Mouse (Mus musculus): ENCODE measurements around the gene Ttll6. TPM values are rescaled to one million over a fixed set of nuclear protein-coding genes. Genes with fewer than 3 reads are reported as not detected.
"Not testable (repeated sequence)": the region's sequence is repeated elsewhere in the genome, so short reads cannot be mapped to it uniquely, and the experiment has no call there.

Ttll6 gene
- polyA plus RNA-seq (2015; fragmentation: Nextera tagmentation; extraction: Ambion mirVana) = 0.27 and 0.51 TPM in 2 replicates

DNA sequence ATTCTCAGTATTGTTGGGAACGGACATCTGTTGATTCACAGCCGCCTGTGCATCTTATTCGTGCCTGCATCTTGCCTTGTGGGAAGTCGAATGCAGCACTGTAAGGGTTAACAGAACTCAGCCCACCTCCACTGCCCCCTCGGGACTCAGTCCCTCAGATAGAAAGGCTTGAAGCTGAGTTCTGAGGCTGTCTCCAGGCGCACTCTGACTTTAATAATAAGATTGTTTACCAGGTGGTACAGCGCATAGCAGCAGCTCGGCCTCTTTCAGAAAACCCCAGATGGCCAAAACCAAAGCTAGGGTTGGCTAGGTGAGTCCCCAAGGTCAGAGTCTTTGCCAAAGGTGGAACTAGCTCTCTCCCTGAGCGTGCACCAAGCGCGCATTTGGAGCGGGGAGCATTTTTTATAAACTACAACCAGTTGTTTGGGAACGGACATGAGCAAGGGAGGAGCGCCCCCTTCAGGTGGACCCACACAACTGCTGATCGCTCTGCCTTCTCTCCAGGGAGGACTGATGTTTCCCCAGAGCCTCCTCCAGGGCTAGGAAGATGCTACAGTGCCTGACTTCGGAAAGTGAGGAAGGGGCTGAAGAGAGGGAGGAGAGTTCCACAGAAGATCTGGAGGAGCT is at the start of gene Ttll6:
Gene Ttll6 (plus strand): TSS at position 548 of the 627 bp plus-strand sequence.
- WGBS = 18% methylated on average over 16 of the region's 16 CpGs
- peaks cover 9% of the 10 kb centered on the region for H3K4me1 ChIP-seq (ENCODE audit: control insufficient read depth, insufficient read depth, low read length)
- ATAC-seq = peak; percentile 47; the same call in 1 of the 2 replicates
- H3K9ac ChIP-seq (ENCODE audit: low read depth, low read length) = no peak within 1 kb of the TSS
- no peak within 1 kb of the TSS for H3K4me3 ChIP-seq (ENCODE audit: low read length)
- no peaks in the 10 kb centered on the region for H3K27me3 ChIP-seq (replicated peaks; ENCODE audit: control insufficient read depth, insufficient read depth, low read length)
- H3K36me3 ChIP-seq (ENCODE audit: control insufficient read depth, insufficient read depth, low read length) = no peaks in the 10 kb centered on the region
- H3K4me2 ChIP-seq (ENCODE audit: low read depth, low read length) = peak within 1 kb of the TSS; percentile 40
- no peak within 1 kb of the TSS for H3K27ac ChIP-seq (ENCODE audit: low read length)
- no peaks in the 10 kb centered on the region for H3K9me3 ChIP-seq (ENCODE audit: control insufficient read depth, low read length)

DNA sequence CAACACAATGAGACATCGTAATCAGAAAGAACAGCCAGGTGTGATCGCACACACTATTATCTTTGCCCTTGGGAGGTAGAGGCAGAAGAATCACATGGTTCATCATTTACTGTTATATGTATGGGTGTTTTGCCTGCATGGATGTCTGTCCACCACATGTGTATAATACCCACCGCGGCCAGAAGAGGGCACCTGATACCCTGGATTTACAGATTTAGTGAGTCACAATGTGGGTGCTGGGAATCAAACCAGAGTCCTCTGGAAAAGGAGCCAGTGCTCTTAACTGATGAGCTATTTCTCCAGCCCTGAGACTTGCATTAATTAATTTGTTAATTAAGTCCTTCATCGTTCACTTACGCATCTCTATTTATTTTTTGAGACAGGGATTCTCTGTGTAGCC is 45.6 kb upstream of the Ttll6 start:
- H3K36me3 ChIP-seq (ENCODE audit: control insufficient read depth, insufficient read depth, low read length) = no peaks in the 10 kb centered on the region
- no peaks in the 10 kb centered on the region; the same call in 1 of the 2 replicates for H3K27me3 ChIP-seq (replicated peaks; ENCODE audit: control insufficient read depth, insufficient read depth, low read length)
- no peak for ATAC-seq
- 88% methylated on average over 6 of the region's 6 CpGs for WGBS
- no peak overlapping the region for H3K27ac ChIP-seq (ENCODE audit: low read length)
- no peak overlapping the region for H3K9ac ChIP-seq (ENCODE audit: low read depth, low read length)
- H3K4me2 ChIP-seq (ENCODE audit: low read depth, low read length) = no peak overlapping the region
- no peak overlapping the region for H3K4me3 ChIP-seq (ENCODE audit: low read length)
- no peaks in the 10 kb centered on the region for H3K9me3 ChIP-seq (ENCODE audit: control insufficient read depth, low read length)
- H3K4me1 ChIP-seq (ENCODE audit: control insufficient read depth, insufficient read depth, low read length) = no peaks in the 10 kb centered on the region

DNA sequence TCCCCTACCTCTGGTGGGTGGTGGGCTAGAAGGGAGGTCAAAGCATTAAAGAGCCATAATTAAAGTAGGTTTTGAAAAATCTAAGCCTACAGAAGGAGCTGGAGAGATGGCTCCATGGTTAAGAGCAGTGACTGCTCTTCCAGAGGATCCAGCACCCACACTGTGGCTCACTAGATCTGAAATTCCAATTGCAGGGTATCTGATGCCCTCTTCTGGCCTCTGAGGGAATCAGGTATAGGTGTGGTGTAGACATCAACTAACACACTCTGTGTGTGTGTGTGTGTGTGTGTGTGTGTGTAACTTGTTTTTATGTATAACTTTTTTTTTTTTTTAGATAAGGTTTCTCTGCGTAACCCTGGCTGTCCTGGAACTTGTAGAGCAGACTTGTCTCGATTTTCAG is 42.5 kb upstream of the Ttll6 start:
- Histone ChIP-seq H3K27me3 (replicated peaks; ENCODE audit: control insufficient read depth, insufficient read depth, low read length) (no peaks in the 10 kb centered on the region), H3K4me2 (ENCODE audit: low read depth, low read length) (no peak overlapping the region), H3K4me3 (ENCODE audit: low read length) (no peak overlapping the region), H3K9ac (ENCODE audit: low read depth, low read length) (no peak overlapping the region), H3K4me1 (ENCODE audit: control insufficient read depth, insufficient read depth, low read length) (no peaks in the 10 kb centered on the region), H3K9me3 (ENCODE audit: control insufficient read depth, low read length) (no peaks in the 10 kb centered on the region), H3K27ac (ENCODE audit: low read length) (no peak overlapping the region), H3K36me3 (ENCODE audit: control insufficient read depth, insufficient read depth, low read length) (no peaks in the 10 kb centered on the region)
- 68% methylated on average over 2 of the region's 2 CpGs for WGBS
- no peak for ATAC-seq

DNA sequence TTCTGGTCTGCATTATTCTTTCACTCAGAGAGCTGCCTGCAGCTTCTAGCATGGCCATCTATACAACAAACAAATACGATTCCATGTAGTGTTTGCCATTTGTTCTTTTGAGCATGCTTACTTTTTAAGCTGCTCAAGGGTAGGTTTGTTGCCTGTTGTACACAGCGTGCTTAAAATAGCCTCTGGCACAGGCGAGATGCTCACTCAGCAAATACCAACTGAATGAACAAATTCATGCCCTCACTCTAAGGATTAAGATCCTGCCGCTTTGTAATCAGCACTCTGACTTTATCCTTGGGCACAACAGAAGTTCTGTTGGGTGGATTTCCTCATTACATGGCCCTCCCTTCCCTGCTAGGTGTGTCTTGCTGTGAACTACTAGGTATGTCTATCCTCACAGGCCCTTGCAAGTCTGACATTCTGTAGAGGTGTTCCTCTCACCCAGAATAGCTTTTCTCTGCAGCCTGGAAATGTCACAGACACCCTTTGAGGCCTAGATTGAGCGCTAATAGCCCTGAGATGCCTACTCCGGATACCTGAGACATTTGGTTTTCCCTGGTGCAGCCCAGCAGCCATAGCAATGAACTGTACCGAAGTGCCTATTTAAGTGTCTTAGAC is 40.8 kb upstream of the Ttll6 start:
- 0 out of 2 replicates have a peak, but pooled peaks cover 2% of the 10 kb centered on the region for H3K4me1 ChIP-seq (ENCODE audit: control insufficient read depth, insufficient read depth, low read length)
- no peak for ATAC-seq
- H3K36me3 ChIP-seq (ENCODE audit: control insufficient read depth, insufficient read depth, low read length) = no peaks in the 10 kb centered on the region
- H3K4me3 ChIP-seq (ENCODE audit: low read length) = no peak overlapping the region
- no peaks in the 10 kb centered on the region for H3K9me3 ChIP-seq (ENCODE audit: control insufficient read depth, low read length)
- no peak overlapping the region for H3K4me2 ChIP-seq (ENCODE audit: low read depth, low read length)
- H3K9ac ChIP-seq (ENCODE audit: low read depth, low read length) = no peak overlapping the region
- no peak overlapping the region for H3K27ac ChIP-seq (ENCODE audit: low read length)
- WGBS = 48% methylated on average over 7 of the region's 7 CpGs
- no peaks in the 10 kb centered on the region for H3K27me3 ChIP-seq (replicated peaks; ENCODE audit: control insufficient read depth, insufficient read depth, low read length)

DNA sequence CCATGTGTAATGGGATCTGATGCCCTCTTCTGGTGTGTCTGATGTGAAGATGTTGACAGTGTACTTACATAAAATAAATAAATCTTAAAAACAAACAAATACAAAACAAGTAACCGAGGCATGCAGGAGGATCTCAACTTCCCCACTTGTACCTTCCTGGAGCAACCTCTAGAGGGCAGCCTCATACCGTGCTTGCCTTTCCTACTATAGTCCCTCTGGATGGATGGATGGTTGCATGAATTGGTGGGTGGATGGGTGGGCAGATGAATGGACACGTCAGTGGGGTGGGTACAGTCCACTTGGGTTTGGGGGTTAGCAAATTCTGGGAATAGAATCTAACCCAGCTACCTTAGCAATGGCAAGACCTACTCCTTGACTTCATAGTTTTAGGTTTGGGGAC is 40.2 kb upstream of the Ttll6 start:
- no peaks in the 10 kb centered on the region for H3K36me3 ChIP-seq (ENCODE audit: control insufficient read depth, insufficient read depth, low read length)
- H3K4me3 ChIP-seq (ENCODE audit: low read length) = no peak overlapping the region
- H3K9me3 ChIP-seq (ENCODE audit: control insufficient read depth, low read length) = no peaks in the 10 kb centered on the region
- no peak; the same call in 1 of the 2 replicates for ATAC-seq
- 0 out of 2 replicates have a peak, but pooled peaks cover 6% of the 10 kb centered on the region for H3K4me1 ChIP-seq (ENCODE audit: control insufficient read depth, insufficient read depth, low read length)
- 10% methylated on average over 3 of the region's 3 CpGs for WGBS
- no peaks in the 10 kb centered on the region for H3K27me3 ChIP-seq (replicated peaks; ENCODE audit: control insufficient read depth, insufficient read depth, low read length)
- no peak overlapping the region for H3K9ac ChIP-seq (ENCODE audit: low read depth, low read length)
- H3K27ac ChIP-seq (ENCODE audit: low read length) = no peak overlapping the region
- no peak overlapping the region for H3K4me2 ChIP-seq (ENCODE audit: low read depth, low read length)

DNA sequence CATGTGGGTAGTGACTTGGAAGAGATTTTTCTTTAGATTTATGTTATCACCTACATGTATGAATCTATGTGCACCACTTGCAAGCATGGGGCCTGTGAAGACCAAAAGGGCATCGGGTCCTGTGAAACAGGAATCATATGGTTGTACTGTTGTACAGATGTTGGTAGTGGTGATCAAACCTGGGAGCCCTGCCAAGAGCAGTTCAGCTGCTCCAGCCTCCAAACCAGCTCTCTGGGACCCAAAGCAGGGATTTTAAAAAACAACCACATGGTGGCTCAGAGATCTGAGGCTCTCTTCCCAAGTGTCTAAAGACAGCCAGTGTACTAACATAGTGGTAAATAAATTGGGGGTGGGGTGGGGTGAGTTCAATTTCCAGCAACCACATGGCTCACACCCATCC is 25.2 kb upstream of the Ttll6 start:
- H3K27me3 ChIP-seq (replicated peaks; ENCODE audit: control insufficient read depth, insufficient read depth, low read length) = no peaks in the 10 kb centered on the region

DNA sequence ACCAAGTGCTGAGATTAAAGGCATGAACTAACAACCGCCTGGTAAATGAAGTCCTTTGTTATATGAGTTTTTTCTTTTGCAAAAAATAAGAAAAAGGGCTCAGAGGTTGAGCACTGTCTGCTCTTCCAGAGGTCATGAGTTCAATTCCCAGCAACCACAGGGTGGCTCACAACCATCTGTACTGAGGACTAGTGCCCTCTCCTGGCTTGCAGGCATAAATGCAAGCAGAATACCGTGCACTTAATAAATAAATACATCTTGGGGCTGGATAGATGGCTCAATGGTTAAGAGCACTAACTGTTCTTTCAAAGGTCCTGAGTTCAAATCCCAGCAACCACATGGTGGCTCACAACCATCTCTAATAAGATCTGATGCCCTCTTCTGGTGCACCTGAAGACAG is 22.6 kb upstream of the Ttll6 start:
- H3K4me1 ChIP-seq (ENCODE audit: control insufficient read depth, insufficient read depth, low read length); H3K27me3 ChIP-seq (replicated peaks; ENCODE audit: control insufficient read depth, insufficient read depth, low read length); H3K36me3 ChIP-seq (ENCODE audit: control insufficient read depth, insufficient read depth, low read length); H3K4me2 ChIP-seq (ENCODE audit: low read depth, low read length); ATAC-seq; H3K9me3 ChIP-seq (ENCODE audit: control insufficient read depth, low read length); H3K9ac ChIP-seq (ENCODE audit: low read depth, low read length); H3K27ac ChIP-seq (ENCODE audit: low read length); H3K4me3 ChIP-seq (ENCODE audit: low read length): not testable (repeated sequence)
- WGBS = 62% methylated on average over 2 of the region's 2 CpGs

More for the DNA sequence above, 25.2 kb upstream of the Ttll6 start:
- Histone ChIP-seq H3K4me1 (ENCODE audit: control insufficient read depth, insufficient read depth, low read length) (no peaks in the 10 kb centered on the region), H3K4me2 (ENCODE audit: low read depth, low read length) (no peak overlapping the region), H3K27ac (ENCODE audit: low read length) (no peak overlapping the region), H3K9me3 (ENCODE audit: control insufficient read depth, low read length) (no peaks in the 10 kb centered on the region), H3K36me3 (ENCODE audit: control insufficient read depth, insufficient read depth, low read length) (no peaks in the 10 kb centered on the region), H3K4me3 (ENCODE audit: low read length) (no peak overlapping the region), H3K9ac (ENCODE audit: low read depth, low read length) (no peak overlapping the region)
- whole genome bisulfite sequencing = 73% methylated on average over 1 of the region's 1 CpGs
- no peak for ATAC-seq

DNA sequence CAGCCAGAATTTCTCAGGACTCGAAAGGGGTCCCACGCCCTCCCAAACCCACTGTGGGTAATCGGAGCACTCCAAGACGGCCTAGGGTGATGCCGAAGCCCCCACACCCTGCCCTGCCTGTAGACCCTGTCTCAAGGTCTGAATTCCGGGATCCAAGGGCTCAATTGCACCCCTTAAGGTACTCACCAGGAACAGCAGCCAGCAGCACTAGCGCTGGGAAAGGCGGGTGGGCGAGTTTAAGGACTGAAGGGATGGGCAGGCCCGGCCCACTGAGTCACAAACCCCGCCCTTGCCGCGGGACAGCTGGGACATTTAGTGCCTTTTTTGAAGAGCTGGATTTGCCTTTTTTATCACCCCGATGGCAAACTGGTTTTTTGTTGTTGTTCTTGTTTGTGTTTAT is 21.8 kb upstream of the Ttll6 start, which contains the start of gene Calcoco2:
Gene Calcoco2 (minus strand): TSS at position 214 of the 400 bp plus-strand sequence.
- Histone ChIP-seq H3K27me3 (replicated peaks; ENCODE audit: control insufficient read depth, insufficient read depth, low read length) (no peaks in the 10 kb centered on the region), H3K4me1 (ENCODE audit: control insufficient read depth, insufficient read depth, low read length) (no peaks in the 10 kb centered on the region), H3K9me3 (ENCODE audit: control insufficient read depth, low read length) (no peaks in the 10 kb centered on the region), H3K4me3 (ENCODE audit: low read length) (no peak within 1 kb of the TSS), H3K4me2 (ENCODE audit: low read depth, low read length) (no peak within 1 kb of the TSS), H3K27ac (ENCODE audit: low read length) (no peak within 1 kb of the TSS), H3K36me3 (ENCODE audit: control insufficient read depth, insufficient read depth, low read length) (no peaks in the 10 kb centered on the region), H3K9ac (ENCODE audit: low read depth, low read length) (no peak within 1 kb of the TSS)
- ATAC-seq = no peak
- WGBS = 41% methylated on average over 14 of the region's 14 CpGs

DNA sequence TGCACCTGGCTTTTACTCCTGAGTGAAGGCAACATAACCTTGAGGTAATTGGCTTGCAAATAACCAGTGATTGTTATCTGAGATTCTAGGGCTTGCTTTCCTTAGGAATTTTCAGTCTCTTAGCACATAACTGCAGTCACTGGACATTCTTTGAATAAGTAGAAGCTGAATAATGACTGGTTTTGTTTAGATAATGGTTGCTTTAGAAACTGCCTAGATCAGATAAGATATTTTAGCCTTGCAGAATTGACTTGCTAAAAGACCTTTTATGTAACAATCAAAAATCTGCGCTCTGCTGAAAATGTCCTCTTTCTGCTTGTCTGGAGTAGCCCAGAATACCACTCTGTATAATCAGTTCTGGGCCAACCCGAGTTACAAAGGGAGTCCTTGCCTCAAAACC is 19.5 kb upstream of the Ttll6 start:
- no peaks in the 10 kb centered on the region for H3K9me3 ChIP-seq (ENCODE audit: control insufficient read depth, low read length)
- ATAC-seq = no peak
- H3K4me2 ChIP-seq (ENCODE audit: low read depth, low read length) = no peak overlapping the region
- H3K4me1 ChIP-seq (ENCODE audit: control insufficient read depth, insufficient read depth, low read length) = no peaks in the 10 kb centered on the region
- no peak overlapping the region for H3K4me3 ChIP-seq (ENCODE audit: low read length)
- H3K36me3 ChIP-seq (ENCODE audit: control insufficient read depth, insufficient read depth, low read length) = no peaks in the 10 kb centered on the region
- H3K9ac ChIP-seq (ENCODE audit: low read depth, low read length) = no peak overlapping the region
- no peak overlapping the region for H3K27ac ChIP-seq (ENCODE audit: low read length)
- 51% methylated on average over 2 of the region's 2 CpGs for WGBS
- no peaks in the 10 kb centered on the region for H3K27me3 ChIP-seq (replicated peaks; ENCODE audit: control insufficient read depth, insufficient read depth, low read length)
